Mouse (Mus musculus): ENCODE data around the gene Urgcp.

The Urgcp gene

GRCm38 (mm10) chr11:5787671-5788055, 25.5 kb upstream of the Urgcp start:
- DNase-seq (ENCODE audit: extremely low read depth, low read depth): no peak

GRCm38 (mm10) chr11:5785732-5786131, 23.6 kb upstream of the Urgcp start:
- DNase-seq (ENCODE audit: extremely low read depth, low read depth): no peak

GRCm38 (mm10) chr11:5782199-5782944, 20.2 kb upstream of the Urgcp start:
- DNase-seq (ENCODE audit: extremely low read depth, low read depth): no peak

GRCm38 (mm10) chr11:5780035-5780499, 17.9 kb upstream of the Urgcp start:
- DNase-seq (ENCODE audit: extremely low read depth, low read depth): no peak

GRCm38 (mm10) chr11:5778481-5778880, 16.3 kb upstream of the Urgcp start:
- no peak for DNase-seq (ENCODE audit: extremely low read depth, low read depth)

- DNase-seq (ENCODE audit: extremely low read depth, low read depth): no peak
Observed at GRCm38 (mm10) chr11:5766019-5766418, 3.8 kb upstream of the Urgcp start.

- no peak for DNase-seq (ENCODE audit: extremely low read depth, low read depth)
Observed at GRCm38 (mm10) chr11:5762633-5762982, 432 bp upstream of the Urgcp start.

GRCm38 (mm10) chr11:5753755-5754154, 8.4 kb downstream of the Urgcp start:
- DNase-seq (ENCODE audit: extremely low read depth, low read depth): no peak

- no peak for DNase-seq (ENCODE audit: extremely low read depth, low read depth)
Observed at GRCm38 (mm10) chr11:5744951-5745350, 17.2 kb downstream of the Urgcp start.

GRCm38 (mm10) chr11:5742106-5742505, 20.1 kb downstream of the Urgcp start:
- DNase-seq (ENCODE audit: extremely low read depth, low read depth): no peak

GRCm38 (mm10) chr11:5740965-5741627, 21.1 kb downstream of the Urgcp start:
- DNase-seq (ENCODE audit: extremely low read depth, low read depth): no peak

- no peak for DNase-seq (ENCODE audit: extremely low read depth, low read depth)
Observed at GRCm38 (mm10) chr11:5740599-5740964, 21.6 kb downstream of the Urgcp start.

GRCm38 (mm10) chr11:5739846-5740245, 22.3 kb downstream of the Urgcp start:
- no peak for DNase-seq (ENCODE audit: extremely low read depth, low read depth)

GRCm38 (mm10) chr11:5738888-5739632, 23.1 kb downstream of the Urgcp start:
- DNase-seq (ENCODE audit: extremely low read depth, low read depth): no peak

- DNase-seq (ENCODE audit: extremely low read depth, low read depth): no peak
Observed at GRCm38 (mm10) chr11:5737137-5737536, 25.0 kb downstream of the Urgcp start.

GRCm38 (mm10) chr11:5734323-5734722, 27.9 kb downstream of the Urgcp start:
- DNase-seq (ENCODE audit: extremely low read depth, low read depth): no peak

GRCm38 (mm10) chr11:5732401-5732800, 29.8 kb downstream of the Urgcp start:
- DNase-seq (ENCODE audit: extremely low read depth, low read depth): no peak

- DNase-seq (ENCODE audit: extremely low read depth, low read depth): no peak
Observed at GRCm38 (mm10) chr11:5729582-5729981, 32.6 kb downstream of the Urgcp start.

- DNase-seq (ENCODE audit: extremely low read depth, low read depth): no peak
Observed at GRCm38 (mm10) chr11:5718611-5719354, 43.4 kb downstream of the Urgcp start.

- no peak for DNase-seq (ENCODE audit: extremely low read depth, low read depth)
Observed at GRCm38 (mm10) chr11:5716938-5717705, 45.1 kb downstream of the Urgcp start.

GRCm38 (mm10) chr11:5716246-5716645, 45.9 kb downstream of the Urgcp start:
- DNase-seq (ENCODE audit: extremely low read depth, low read depth): no peak
